Mouse (Mus musculus): ENCODE results near the gene Cyp2ab1. TPM values are rescaled to one million over a fixed set of nuclear protein-coding genes. Genes with fewer than 3 reads are reported as not detected.
A peak's percentile ranks its signal among the peaks of the same experiment; 100 is the strongest.

Cyp2ab1 gene
- total and polyA plus RNA-seq, 3 experiments, result not detected

DNA sequence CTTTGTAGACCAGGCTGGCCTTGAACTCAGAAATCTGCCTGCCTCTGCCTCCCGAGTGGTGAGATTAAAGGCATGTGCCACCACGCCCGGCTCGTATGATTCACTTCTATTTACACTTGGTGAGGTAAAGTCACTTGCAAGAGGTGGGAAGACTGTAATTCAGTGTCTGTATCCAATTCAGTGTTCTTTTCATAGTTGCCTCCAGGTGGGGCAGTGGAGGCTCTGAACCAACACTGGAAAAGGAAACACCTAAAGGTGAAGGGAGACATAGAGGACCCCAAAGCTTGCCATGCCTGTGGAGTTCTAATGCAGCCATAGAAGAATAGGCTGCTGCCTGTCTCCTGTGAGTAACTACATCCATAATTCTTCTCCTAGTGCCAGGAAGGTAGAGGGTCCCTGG, 2.9 kb downstream of the Cyp2ab1 start:
- no peak overlapping the region for H3K27ac ChIP-seq (ENCODE audit: control insufficient read depth, low read depth, low read length)
- TF ChIP-seq TBP (IDR thresholded peaks at IDR 0.05; ENCODE audit: low read depth, low read length) (no peak), NELFE (IDR thresholded peaks at IDR 0.05; ENCODE audit: low read depth, low read length) (no peak), POLR2A (IDR thresholded peaks at IDR 0.05; ENCODE audit: control insufficient read depth in 1 of 2, insufficient read depth in 1 of 2, low read depth in 1 of 2, low read length in 2 of 2, poor library complexity in 1 of 2) (no peak), RAD21 (IDR thresholded peaks at IDR 0.05; ENCODE audit: low read depth, low read length) (peak; percentile 18), SMC3 (IDR thresholded peaks at IDR 0.05; ENCODE audit: low read depth, low read length) (peak; percentile 54), CTCF (IDR thresholded peaks at IDR 0.05 in 2 of 3, conservative IDR thresholded peaks at IDR 0.05 in 1 of 3; ENCODE audit: control insufficient read depth in 1 of 3, insufficient read depth in 1 of 3, low read depth in 2 of 3, low read length in 3 of 3, poor library complexity in 1 of 3, severe bottlenecking in 1 of 3) (peak in 1 of 3 experiments; percentile 43; a peak in 3 of 6 replicates), E2F4 (IDR thresholded peaks at IDR 0.05; ENCODE audit: borderline replicate concordance, low read depth, low read length) (no peak)
- no peak overlapping the region for H3K9ac ChIP-seq (ENCODE audit: control insufficient read depth, low read depth, low read length, poor library complexity, severe bottlenecking)
- H3K36me3 ChIP-seq (ENCODE audit: control insufficient read depth in 1 of 2, insufficient read depth in 2 of 2, low read length in 2 of 2), result peaks cover 0 to 12% of the 10 kb centered on the region in 2 experiments; a peak in 2 of 4 replicates
- H3K4me3 ChIP-seq (ENCODE audit: control insufficient read depth in 1 of 2, insufficient read depth in 1 of 2, low read depth in 2 of 2, low read length in 2 of 2), result no peak overlapping the region
- H3K27me3 ChIP-seq (ENCODE audit: control insufficient read depth in 1 of 2, insufficient read depth in 2 of 2, low read length in 2 of 2), result no peaks in the 10 kb centered on the region
- H3K4me1 ChIP-seq (ENCODE audit: control insufficient read depth in 1 of 2, insufficient read depth in 2 of 2, low read length in 2 of 2), result peaks cover 0 to 11% of the 10 kb centered on the region in 2 experiments; a peak in 3 of 4 replicates
- H3K9me3 ChIP-seq (replicated peaks; ENCODE audit: insufficient read depth, low read length), result no peaks in the 10 kb centered on the region
- no peaks in the 10 kb centered on the region for H3K79me2 ChIP-seq (ENCODE audit: control insufficient read depth, insufficient read depth, low read length, poor library complexity)
- peak; percentile 28 for DNase-seq (ENCODE audit: low read depth, low spot score)

DNA sequence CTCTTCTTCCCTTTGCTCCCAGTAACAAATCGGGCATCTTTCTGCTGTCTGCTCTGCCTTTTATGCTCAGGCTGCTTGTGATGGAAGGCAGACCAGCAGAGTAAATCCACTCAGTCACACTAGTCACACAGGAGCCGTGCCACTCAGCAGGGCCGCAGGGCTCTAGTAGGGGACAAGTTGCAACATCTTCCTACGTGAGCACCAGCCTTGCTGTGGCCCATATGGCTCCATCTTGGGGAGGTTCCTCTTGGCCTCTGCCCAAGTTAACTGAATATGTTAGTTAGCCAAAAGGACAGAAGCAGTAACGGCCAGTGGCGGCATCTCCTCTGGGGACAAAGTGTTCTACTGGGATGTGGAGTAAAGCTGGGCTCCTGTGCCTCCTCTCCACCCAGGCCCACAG, 8.4 kb downstream of the Cyp2ab1 start:
- Histone ChIP-seq H3K79me2 (ENCODE audit: control insufficient read depth, insufficient read depth, low read length, poor library complexity) (no peaks in the 10 kb centered on the region), H3K27me3 (ENCODE audit: control insufficient read depth in 1 of 2, insufficient read depth in 2 of 2, low read length in 2 of 2) (no peaks in the 10 kb centered on the region), H3K9ac (ENCODE audit: control insufficient read depth, low read depth, low read length, poor library complexity, severe bottlenecking) (no peak overlapping the region), H3K4me3 (ENCODE audit: control insufficient read depth in 1 of 2, insufficient read depth in 1 of 2, low read depth in 2 of 2, low read length in 2 of 2) (no peak overlapping the region), H3K4me1 (ENCODE audit: control insufficient read depth in 1 of 2, insufficient read depth in 2 of 2, low read length in 2 of 2) (0 out of 4 replicates have a peak, but pooled peaks cover 0 to 2% of the 10 kb centered on the region in 2 experiments), H3K36me3 (ENCODE audit: control insufficient read depth in 1 of 2, insufficient read depth in 2 of 2, low read length in 2 of 2) (no peaks in the 10 kb centered on the region), H3K27ac (ENCODE audit: control insufficient read depth, low read depth, low read length) (no peak overlapping the region), H3K9me3 (replicated peaks; ENCODE audit: insufficient read depth, low read length) (no peaks in the 10 kb centered on the region)
- no peak for DNase-seq (ENCODE audit: low read depth, low spot score)
- TF ChIP-seq POLR2AphosphoS2 (IDR thresholded peaks at IDR 0.05; ENCODE audit: low read length) (no peak), BHLHE40 (IDR thresholded peaks at IDR 0.05; ENCODE audit: borderline replicate concordance, low read depth, low read length) (no peak), MAZ (IDR thresholded peaks at IDR 0.05; ENCODE audit: low read depth, low read length) (no peak), RCOR1 (IDR thresholded peaks at IDR 0.05; ENCODE audit: low read depth, low read length) (no peak), ELF1 (IDR thresholded peaks at IDR 0.05; ENCODE audit: low read depth, low read length) (no peak), MYB (IDR thresholded peaks at IDR 0.05; ENCODE audit: low read depth, low read length) (no peak), MAX (IDR thresholded peaks at IDR 0.05; ENCODE audit: low read length) (no peak), EP300 (IDR thresholded peaks at IDR 0.05; ENCODE audit: low read depth in 1 of 2, low read length in 2 of 2) (no peak), GABPA (IDR thresholded peaks at IDR 0.05; ENCODE audit: low read depth, low read length) (no peak), MXI1 (IDR thresholded peaks at IDR 0.05; ENCODE audit: low read depth, low read length) (no peak), ZMIZ1 (IDR thresholded peaks at IDR 0.05; ENCODE audit: low read depth, low read length) (no peak), USF2 (IDR thresholded peaks at IDR 0.05; ENCODE audit: borderline replicate concordance in 1 of 2, insufficient read depth in 1 of 2, low read depth in 1 of 2, low read length in 2 of 2) (no peak), USF1 (IDR thresholded peaks at IDR 0.05; ENCODE audit: low read depth, low read length) (no peak), TCF12 (IDR thresholded peaks at IDR 0.05; ENCODE audit: low read depth, low read length) (no peak), KAT2A (conservative IDR thresholded peaks at IDR 0.05; ENCODE audit: low read depth, low read length) (no peak)

All from MEL (cell line).